Mouse (Mus musculus) kidney, adult 9 months (tissue): ENCODE results near the gene Fancd2os.
A peak's percentile ranks its signal among the peaks of the same experiment; 100 is the strongest.

Experiments used
- DNase-seq: peaks from one replicate; pipeline ENCODE4 v3.0.0; 2022

Gene Fancd2os

GRCm38 (mm10) chr6:113600543-113601139 is at the start of gene Fancd2os:
Gene Fancd2os, minus strand, starts transcription at chr6:113600715.
- DNase-seq, result peak; percentile 54

- DNase-seq, result no peak
Observed at GRCm38 (mm10) chr6:113650197-113650640, 49.7 kb upstream of the Fancd2os start.

- DNase-seq, result no peak
Observed at GRCm38 (mm10) chr6:113649346-113650196, 49.1 kb upstream of the Fancd2os start.

- peak; percentile 81 for DNase-seq
Observed at GRCm38 (mm10) chr6:113644808-113645207, 44.3 kb upstream of the Fancd2os start.

- no peak for DNase-seq
Observed at GRCm38 (mm10) chr6:113643967-113644366, 43.5 kb upstream of the Fancd2os start.

- no peak for DNase-seq
Observed at GRCm38 (mm10) chr6:113643021-113643420, 42.5 kb upstream of the Fancd2os start.

GRCm38 (mm10) chr6:113642605-113643004 is 42.1 kb upstream of the Fancd2os start:
- no peak for DNase-seq

- peak; percentile 85 for DNase-seq
Observed at GRCm38 (mm10) chr6:113639201-113639600, 38.7 kb upstream of the Fancd2os start.

- DNase-seq, result peak; percentile 98
Observed at GRCm38 (mm10) chr6:113638302-113639040, 38.0 kb upstream of the Fancd2os start, which contains the start of gene Irak2. Gene Irak2, plus strand, starts transcription at chr6:113638467.

GRCm38 (mm10) chr6:113632863-113633262 is 32.3 kb upstream of the Fancd2os start:
- no peak for DNase-seq

GRCm38 (mm10) chr6:113630322-113630721 is 29.8 kb upstream of the Fancd2os start:
- no peak for DNase-seq

- no peak for DNase-seq
Observed at GRCm38 (mm10) chr6:113624989-113625770, 24.7 kb upstream of the Fancd2os start.

GRCm38 (mm10) chr6:113623941-113624751 is 23.6 kb upstream of the Fancd2os start, which contains the start of gene Vhl:
Gene Vhl, plus strand, starts transcription at chr6:113623959.
- peak; percentile 92 for DNase-seq

GRCm38 (mm10) chr6:113623386-113623785 is 22.9 kb upstream of the Fancd2os start:
- DNase-seq, result no peak

- DNase-seq, result no peak
Observed at GRCm38 (mm10) chr6:113615489-113615888, 15.0 kb upstream of the Fancd2os start.

GRCm38 (mm10) chr6:113614997-113615396 is 14.5 kb upstream of the Fancd2os start:
- DNase-seq, result no peak

GRCm38 (mm10) chr6:113614152-113614551 is 13.6 kb upstream of the Fancd2os start:
- no peak for DNase-seq

- DNase-seq, result no peak
Observed at GRCm38 (mm10) chr6:113612258-113612969, 11.9 kb upstream of the Fancd2os start.

- no peak for DNase-seq
Observed at GRCm38 (mm10) chr6:113609293-113609692, 8.8 kb upstream of the Fancd2os start.

- DNase-seq, result no peak
Observed at GRCm38 (mm10) chr6:113608871-113609270, 8.4 kb upstream of the Fancd2os start.

- DNase-seq, result no peak
Observed at GRCm38 (mm10) chr6:113605224-113605545, 4.7 kb upstream of the Fancd2os start.
